Mouse (Mus musculus) liver, embryonic 14.5 days (tissue): Measurements from ENCODE around the gene Rftn2. TPM values are rescaled to one million over a fixed set of nuclear protein-coding genes. Genes with fewer than 3 reads are reported as not detected.
A peak's percentile ranks its signal among the peaks of the same experiment; 100 is the strongest.

Source experiments
- ATAC-seq: fragments of 200-750 bp; cut with Nextera tagmentation; 2 replicates; pipeline ENCODE4 v1.8.0; 2017; ENCODE audit warnings: moderate number of reproducible peaks, mild to moderate bottlenecking, moderate library complexity; ENCODE audit not compliant: insufficient read depth
- DNase-seq, 3 experiments: peaks; one replicate each; pipeline ENCODE4 v3.0.0-alpha.2; 2012 to 2013; ENCODE audit warnings: low read depth in 3 of 3, low spot score in 3 of 3
- H3K27ac ChIP-seq: fragments of 300-500 bp; sonication (generic); 2 replicates; pipeline ENCODE4 v1.5.1; 2014; ENCODE audit warnings: moderate library complexity, mild to moderate bottlenecking, control low read depth, inconsistent platforms
- H3K27me3 ChIP-seq: fragments of 300-500 bp; sonication (generic); 2 replicates; pipeline ENCODE4 v1.6.1; 2014; ENCODE audit warnings: mild to moderate bottlenecking, low read length, moderate library complexity; ENCODE audit not compliant: control insufficient read depth, insufficient read depth
- H3K36me3 ChIP-seq: fragments of 300-500 bp; sonication (generic); replicated peaks from 2 replicates; pipeline ENCODE4 v1.6.1; 2014; ENCODE audit warnings: low read depth; ENCODE audit not compliant: control insufficient read depth, insufficient read depth
- H3K4me1 ChIP-seq, 2 experiments: fragments of 200-500 bp in 1 of 2; fragments of 300-500 bp in 1 of 2; sonication (generic) in 1 of 2; replicated peaks; 2 replicates each; pipeline ENCODE4 v1.6.1; 2012 to 2014; ENCODE audit warnings: antibody characterized with exemption in 1 of 2, inconsistent platforms in 1 of 2, low read length in 1 of 2; ENCODE audit not compliant: control insufficient read depth in 2 of 2, insufficient read depth in 2 of 2
- H3K4me2 ChIP-seq: fragments of 300-500 bp; sonication (generic); 2 replicates; pipeline ENCODE4 v1.6.1; 2014; ENCODE audit warnings: low read depth, mild to moderate bottlenecking, control low read depth, moderate library complexity
- H3K4me3 ChIP-seq, 2 experiments: fragments of 200-500 bp in 1 of 2; fragments of 300-500 bp in 1 of 2; sonication (generic) in 1 of 2; 2 replicates each; pipeline ENCODE4 v1.5.1; 2012 to 2014; ENCODE audit warnings: low read depth in 2 of 2, low read length in 2 of 2, mild to moderate bottlenecking in 2 of 2, control low read depth in 1 of 2, inconsistent platforms in 1 of 2, moderate library complexity in 1 of 2; ENCODE audit not compliant: insufficient read depth in 1 of 2
- H3K9ac ChIP-seq: fragments of 300-500 bp; sonication (generic); replicated peaks from 2 replicates; pipeline ENCODE4 v1.6.1; 2014; ENCODE audit warnings: mild to moderate bottlenecking, control low read depth, moderate library complexity
- H3K9me3 ChIP-seq: fragments of 300-500 bp; sonication (generic); 2 replicates; pipeline ENCODE4 v1.6.1; 2016; ENCODE audit warnings: low read length, mixed read lengths; ENCODE audit not compliant: control insufficient read depth
- CTCF ChIP-seq: IDR thresholded peaks from 2 replicates; pipeline ENCODE4 v1.5.1; 2016; ENCODE audit warnings: antibody characterized with exemption, low read depth, control low read depth
- EP300 ChIP-seq: IDR thresholded peaks from 2 replicates; pipeline ENCODE4 v1.6.1; 2016; ENCODE audit warnings: antibody characterized with exemption, low read depth
- WGBS: fragments of 180-500 bp; shearing (Covaris S2); extraction: QIAGEN DNeasy Blood & Tissue Kit; methylation state at CpG from one replicate; pipeline ENCODE4 v1.1.7; 2014; ENCODE audit not compliant: insufficient replicate concordance; 5-methylcytosine and 5-hydroxymethylcytosine counted together
- polyA plus RNA-seq, 2 experiments: library from polyadenylated mRNA; depleted of rRNA in 1 of 2; stranded (reverse) in 1 of 2; unstranded in 1 of 2; fragments of >200 nt; fragmentation: Nextera tagmentation in 1 of 2; extraction: Ambion mirVana in 1 of 2; gene quantifications; 2 replicates each; pipeline versions ENCODE4 v1.2.1 to v1.2.3; 2012 to 2014

Gene Rftn2
- polyA plus RNA-seq, 2 experiments = 0.37 to 0.38 TPM

DNA sequence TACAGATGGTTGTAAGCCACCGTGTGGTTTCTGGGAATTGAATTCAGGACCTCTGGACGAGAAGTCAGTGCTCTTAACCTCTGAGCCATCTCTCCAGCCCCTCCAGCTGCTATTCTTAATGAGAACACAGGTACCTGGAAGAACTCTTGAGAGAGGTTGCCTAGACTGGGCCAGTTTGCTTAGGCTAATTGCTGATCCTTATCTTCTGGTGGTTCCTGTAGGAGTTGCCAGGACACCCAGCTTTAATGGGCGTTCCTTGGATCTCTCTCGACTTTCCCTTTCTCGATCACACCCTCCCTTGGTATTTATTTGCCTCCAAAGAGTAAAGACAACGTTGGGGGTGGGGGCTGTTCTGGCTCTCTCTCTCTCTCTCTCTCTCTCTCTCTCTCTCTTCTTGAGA lies 13.1 kb downstream of the Rftn2 start:
- TF ChIP-seq CTCF (no peak), EP300 (no peak)
- no peaks in the 10 kb centered on the region for H3K36me3 ChIP-seq
- H3K4me2 ChIP-seq = no peak overlapping the region
- ATAC-seq = no peak
- no peaks in the 10 kb centered on the region for H3K9me3 ChIP-seq
- no peak for DNase-seq
- no peaks in the 10 kb centered on the region for H3K27me3 ChIP-seq
- H3K4me1 ChIP-seq = peaks cover 0 to 6% of the 10 kb centered on the region in 2 experiments; a peak in 2 of 4 replicates
- no peak overlapping the region for H3K27ac ChIP-seq
- WGBS = 40% methylated on average over 6 of the region's 6 CpGs
- H3K9ac ChIP-seq = no peak overlapping the region
- no peak overlapping the region for H3K4me3 ChIP-seq

DNA sequence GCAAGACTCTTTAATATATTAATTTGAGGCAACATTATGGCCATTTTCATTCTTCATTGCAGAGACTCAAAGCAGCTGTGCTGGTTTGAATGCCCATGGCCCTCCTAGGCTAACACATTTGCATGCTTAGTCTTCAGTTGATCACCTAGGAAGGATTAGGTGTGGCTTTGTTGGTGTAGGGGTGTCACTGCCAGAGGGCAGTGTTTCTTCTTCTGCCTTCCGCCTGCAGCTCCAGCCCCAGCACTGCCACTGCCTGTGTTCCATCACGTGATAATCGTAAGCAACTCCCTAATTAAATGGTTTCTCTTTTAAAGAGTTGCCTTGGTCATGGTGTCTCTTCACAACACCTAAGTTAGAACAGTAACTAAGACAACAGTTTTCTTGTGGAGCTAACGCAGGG lies 13.8 kb downstream of the Rftn2 start:
- Histone ChIP-seq H3K27me3 (no peaks in the 10 kb centered on the region), H3K4me3 (no peak overlapping the region), H3K27ac (no peak overlapping the region), H3K36me3 (no peaks in the 10 kb centered on the region), H3K4me2 (no peak overlapping the region), H3K9ac (no peak overlapping the region), H3K9me3 (no peaks in the 10 kb centered on the region), H3K4me1 (peaks cover 0 to 6% of the 10 kb centered on the region in 2 experiments; a peak in 2 of 4 replicates)
- TF ChIP-seq CTCF (no peak), EP300 (no peak)
- ATAC-seq (no peak), DNase-seq (no peak)
- WGBS = 65% methylated on average over 4 of the region's 4 CpGs

- H3K4me2 ChIP-seq = no peak overlapping the region
- no peak overlapping the region for H3K27ac ChIP-seq
- no peak overlapping the region for H3K9ac ChIP-seq
- 79% methylated on average over 8 of the region's 8 CpGs for WGBS
- H3K4me1 ChIP-seq = peaks cover 0 to 6% of the 10 kb centered on the region in 2 experiments; a peak in 2 of 4 replicates
- ATAC-seq = no peak
- no peaks in the 10 kb centered on the region for H3K27me3 ChIP-seq
- H3K9me3 ChIP-seq = no peaks in the 10 kb centered on the region
- no peak overlapping the region for H3K4me3 ChIP-seq
- TF ChIP-seq EP300 (no peak), CTCF (no peak)
- no peak for DNase-seq
- no peaks in the 10 kb centered on the region for H3K36me3 ChIP-seq
Observed at GRCm38 (mm10) chr1:55211081-55211480, 15.5 kb downstream of the Rftn2 start.

- WGBS = 27% methylated on average over 12 of the region's 12 CpGs
- no peak overlapping the region for H3K27ac ChIP-seq
- peak overlapping the region; percentile 46 for H3K4me2 ChIP-seq
- TF ChIP-seq CTCF (no peak), EP300 (no peak)
- H3K9me3 ChIP-seq = no peaks in the 10 kb centered on the region
- peaks cover 0 to 6% of the 10 kb centered on the region in 2 experiments; a peak in 2 of 4 replicates for H3K4me1 ChIP-seq
- no peak overlapping the region for H3K9ac ChIP-seq
- no peak overlapping the region for H3K4me3 ChIP-seq
- no peak for ATAC-seq
- no peaks in the 10 kb centered on the region for H3K27me3 ChIP-seq
- H3K36me3 ChIP-seq = no peaks in the 10 kb centered on the region
- DNase-seq = peak in 1 of 3 experiments; percentile 22
Observed at GRCm38 (mm10) chr1:55210202-55210965, 16.2 kb downstream of the Rftn2 start.

- Histone ChIP-seq H3K27ac (no peak overlapping the region), H3K9me3 (no peaks in the 10 kb centered on the region), H3K4me2 (no peak overlapping the region), H3K4me3 (no peak overlapping the region), H3K4me1 (peaks cover 0 to 6% of the 10 kb centered on the region in 2 experiments; a peak in 2 of 4 replicates), H3K27me3 (no peaks in the 10 kb centered on the region), H3K36me3 (no peaks in the 10 kb centered on the region), H3K9ac (no peak overlapping the region)
- WGBS = 24% methylated on average over 5 of the region's 5 CpGs
- DNase-seq (no peak), ATAC-seq (no peak)
- no peak for TF ChIP-seq EP300
- TF ChIP-seq CTCF = no peak
Observed at GRCm38 (mm10) chr1:55208500-55209140, 18.0 kb downstream of the Rftn2 start.
